Mouse (Mus musculus) lung, adult 18-20 months (tissue): ENCODE results near the gene Tatdn3.
"Not testable (repeated sequence)": the region's sequence is repeated elsewhere in the genome, so short reads cannot be mapped to it uniquely, and the experiment has no call there.

Experiments
- DNase-seq, 2 experiments: peaks; one replicate each; pipeline ENCODE4 v3.0.0; 2022; ENCODE audit warnings: mixed read lengths in 2 of 2

Tatdn3 gene

GRCm38 (mm10) chr1:191030182-191030581 lies 32.5 kb downstream of the Tatdn3 start:
- no peak for DNase-seq

- DNase-seq, result peak; percentile 99 to 100
Observed at GRCm38 (mm10) chr1:191026021-191026713, 36.6 kb downstream of the Tatdn3 start, which contains the start of gene Flvcr1. Flvcr1 (minus strand) TSS chr1:191026158.

- DNase-seq, result peak; percentile 28 to 32
Observed at GRCm38 (mm10) chr1:191025016-191026012, 37.4 kb downstream of the Tatdn3 start.

- DNase-seq, result not testable (repeated sequence)
Observed at GRCm38 (mm10) chr1:191023806-191024205, 38.9 kb downstream of the Tatdn3 start.

- DNase-seq, result peak; percentile 28 to 46
Observed at GRCm38 (mm10) chr1:191023140-191023539, 39.6 kb downstream of the Tatdn3 start.

GRCm38 (mm10) chr1:191021016-191021415 lies 41.7 kb downstream of the Tatdn3 start:
- no peak for DNase-seq

GRCm38 (mm10) chr1:191020217-191020924 lies 42.4 kb downstream of the Tatdn3 start:
- no peak for DNase-seq

GRCm38 (mm10) chr1:191019803-191020202 lies 42.9 kb downstream of the Tatdn3 start:
- no peak for DNase-seq

GRCm38 (mm10) chr1:191014271-191014670 lies 48.5 kb downstream of the Tatdn3 start:
- no peak for DNase-seq

- DNase-seq, result no peak
Observed at GRCm38 (mm10) chr1:191008707-191009106, 54.0 kb downstream of the Tatdn3 start.

- no peak for DNase-seq
Observed at GRCm38 (mm10) chr1:191002201-191002600, 60.5 kb downstream of the Tatdn3 start.

- no peak for DNase-seq
Observed at GRCm38 (mm10) chr1:191000686-191001085, 62.0 kb downstream of the Tatdn3 start.

GRCm38 (mm10) chr1:190998027-190998426 lies 64.7 kb downstream of the Tatdn3 start:
- DNase-seq, result no peak

- DNase-seq, result no peak
Observed at GRCm38 (mm10) chr1:190996346-190996877, 66.3 kb downstream of the Tatdn3 start.
